Mouse (Mus musculus): ENCODE data around the gene Taok1.

Gene Taok1

DNA sequence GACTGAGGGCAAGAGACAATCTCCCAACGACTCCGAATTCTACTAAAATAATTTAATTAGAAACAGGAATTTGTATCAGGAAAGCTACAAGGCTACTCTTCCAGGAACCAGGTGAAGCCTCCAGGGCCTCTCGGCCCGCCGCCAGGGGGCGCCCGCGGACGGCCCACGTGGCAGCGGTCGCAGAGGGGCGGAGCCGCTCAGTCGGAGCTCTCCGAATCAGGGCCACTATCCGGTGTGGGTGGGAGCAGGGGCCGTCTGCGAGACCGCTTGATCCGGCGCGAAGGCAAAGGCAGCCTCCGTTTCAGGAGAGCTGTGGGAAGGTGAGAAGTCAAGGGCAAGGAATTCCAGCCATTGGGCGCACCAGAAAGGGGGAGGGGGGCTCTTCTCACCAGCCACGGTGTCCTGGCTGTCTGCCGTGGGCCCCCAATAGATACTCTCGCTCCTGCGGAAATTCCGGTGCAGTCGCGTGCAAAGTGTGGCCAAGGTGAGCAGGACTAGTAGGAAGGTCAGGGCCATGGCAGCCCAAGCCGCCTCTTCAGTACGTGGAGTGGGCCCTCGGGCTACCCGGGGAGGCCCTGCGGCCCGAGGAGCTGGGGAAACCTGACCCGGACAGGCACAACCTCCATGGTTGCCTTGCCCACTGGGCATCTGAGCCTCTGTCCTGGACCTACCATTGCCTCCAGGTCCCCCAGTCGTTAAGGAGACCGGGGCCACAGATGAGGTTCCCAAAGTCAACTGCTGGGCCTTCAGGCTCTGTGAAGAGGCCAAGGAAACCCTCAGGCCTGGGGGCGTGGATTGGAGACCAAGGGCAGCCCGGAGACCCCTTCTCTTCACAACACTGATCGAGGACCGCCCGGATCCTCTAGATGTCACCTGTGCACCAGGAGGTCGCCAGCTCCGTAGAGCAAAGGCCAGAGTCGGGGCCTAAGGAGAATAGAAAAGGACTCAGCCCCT is 99.3 kb downstream of the Taok1 start:
- DNase-seq (ENCODE audit: low read depth), result no peak

DNA sequence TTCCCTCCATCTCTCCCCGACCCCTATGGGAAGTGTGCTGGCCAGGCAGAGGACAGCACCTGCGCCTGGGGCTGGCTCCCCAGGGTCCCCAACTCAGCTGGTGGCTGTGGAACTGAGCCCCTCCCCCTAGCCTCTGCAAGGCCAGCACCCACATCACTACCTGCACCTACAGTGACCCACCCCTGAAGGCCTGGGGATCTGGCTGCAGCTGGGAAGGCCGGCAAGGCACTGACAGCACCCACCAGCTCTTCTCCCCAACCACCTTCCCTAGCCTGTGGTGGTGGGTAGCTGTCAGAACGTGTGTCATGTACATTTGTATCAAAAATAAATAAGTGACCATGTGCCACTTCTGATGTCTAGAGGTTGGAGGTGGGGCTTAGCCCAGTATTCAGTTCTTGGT is 100.2 kb downstream of the Taok1 start:
- no peak for DNase-seq (ENCODE audit: low read depth)

DNA sequence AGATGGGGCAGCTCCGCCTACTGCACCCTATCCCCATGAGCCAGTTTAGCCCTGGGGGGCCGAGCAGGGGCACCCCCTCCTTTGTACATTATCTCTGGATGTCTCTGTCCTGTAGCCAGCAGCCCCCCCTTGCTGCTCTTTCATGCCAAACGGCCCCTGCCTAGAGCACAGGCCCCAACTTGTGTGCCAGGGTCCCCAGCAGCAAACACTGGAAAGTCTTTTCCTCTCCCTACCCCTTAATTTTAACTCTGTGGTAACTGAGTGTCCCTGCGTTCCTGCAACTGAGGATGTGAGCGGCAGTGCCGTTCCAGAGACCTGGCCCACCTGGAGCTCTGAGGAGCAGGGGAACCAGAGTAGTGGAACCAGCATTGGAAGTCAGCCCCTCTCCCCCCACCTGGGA is 100.7 kb downstream of the Taok1 start:
- DNase-seq (ENCODE audit: low read depth), result no peak

DNA sequence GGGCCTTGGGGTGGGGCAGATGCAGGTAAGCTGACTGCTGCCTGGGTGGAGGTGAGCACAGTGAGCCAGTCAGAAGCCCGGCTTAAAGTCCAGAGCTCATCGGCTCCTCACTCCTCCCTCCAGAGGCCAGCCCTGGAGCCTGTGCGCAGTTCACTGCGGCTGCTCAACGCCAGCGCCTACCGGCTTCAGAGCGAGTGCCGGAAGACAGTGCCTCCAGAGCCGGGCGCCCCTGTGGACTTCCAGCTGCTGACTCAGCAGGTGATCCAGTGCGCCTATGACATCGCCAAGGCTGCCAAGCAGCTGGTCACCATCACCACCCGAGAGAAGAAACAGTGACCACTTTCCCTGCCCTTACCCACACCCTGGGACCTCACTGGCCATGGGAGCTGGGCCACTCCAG is 101.3 kb downstream of the Taok1 start:
- no peak for DNase-seq (ENCODE audit: low read depth)

DNA sequence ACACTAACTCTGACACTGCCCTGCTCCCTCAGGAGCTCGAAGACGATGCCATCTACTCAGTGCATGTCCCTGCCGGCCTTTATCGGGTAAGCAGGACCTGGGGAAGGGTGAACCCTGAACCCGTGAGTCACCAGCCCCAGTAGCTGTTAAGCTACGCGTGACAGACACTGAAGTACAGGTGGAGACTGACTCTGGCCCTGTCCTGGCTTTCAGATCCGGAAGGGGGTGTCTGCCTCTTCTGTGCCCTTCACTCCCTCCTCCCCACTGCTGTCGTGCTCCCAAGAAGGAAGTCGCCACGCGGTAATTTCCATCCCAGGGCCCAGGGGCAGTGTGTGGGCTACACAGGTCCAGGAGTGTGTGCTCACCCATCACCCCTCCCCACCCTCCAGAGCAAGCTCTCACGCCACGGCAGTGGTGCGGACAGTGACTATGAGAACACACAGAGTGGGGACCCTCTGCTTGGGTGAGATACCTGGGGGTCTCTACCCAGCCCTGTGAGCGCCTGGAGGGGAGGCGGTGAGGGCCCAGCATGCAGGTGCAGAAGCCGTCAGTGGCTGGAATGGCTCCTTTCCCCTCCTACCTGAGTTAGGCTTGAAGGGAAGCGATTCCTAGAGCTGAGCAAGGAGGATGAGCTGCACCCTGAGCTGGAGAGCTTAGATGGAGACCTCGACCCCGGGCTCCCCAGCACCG is 102.2 kb downstream of the Taok1 start:
- no peak for DNase-seq (ENCODE audit: low read depth)

DNA sequence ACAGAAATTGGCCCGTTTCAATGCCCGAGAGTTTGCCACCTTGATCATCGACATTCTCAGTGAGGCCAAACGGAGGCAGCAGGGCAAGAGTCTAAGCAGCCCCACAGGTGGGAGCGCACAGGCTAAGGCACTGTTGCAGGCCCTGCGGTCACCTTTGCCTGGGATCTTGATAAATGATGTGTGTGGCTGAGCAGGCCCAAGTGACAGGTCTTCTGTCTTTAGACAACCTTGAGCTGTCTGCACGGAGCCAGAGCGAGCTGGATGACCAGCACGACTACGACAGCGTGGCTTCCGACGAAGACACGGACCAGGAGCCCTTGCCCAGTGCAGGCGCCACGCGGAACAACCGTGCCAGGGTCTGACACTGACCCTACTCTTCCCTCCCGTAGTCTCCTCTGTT is 103.2 kb downstream of the Taok1 start:
- DNase-seq (ENCODE audit: low read depth), result no peak

DNA sequence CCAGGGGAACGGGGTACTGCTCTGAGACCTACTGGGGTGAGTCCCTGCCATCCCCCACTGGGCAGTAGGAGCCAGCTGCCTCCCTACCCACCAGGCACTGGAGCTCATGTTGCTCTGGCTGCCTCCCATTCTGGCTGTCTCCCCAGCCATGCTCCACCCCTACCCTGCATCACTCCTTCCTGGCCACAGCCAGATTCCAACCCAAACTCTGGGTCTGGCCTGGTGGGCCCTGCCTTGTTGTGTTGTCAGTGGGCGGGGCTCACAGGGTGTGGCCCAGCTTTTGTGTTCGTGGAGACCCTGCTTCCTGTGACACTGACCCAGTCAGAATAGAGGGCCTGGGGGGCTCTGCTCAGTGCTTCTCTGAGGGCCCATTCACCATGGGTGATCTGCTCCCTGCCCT is 104.1 kb downstream of the Taok1 start:
- peak; percentile 86 for DNase-seq (ENCODE audit: low read depth)

DNA sequence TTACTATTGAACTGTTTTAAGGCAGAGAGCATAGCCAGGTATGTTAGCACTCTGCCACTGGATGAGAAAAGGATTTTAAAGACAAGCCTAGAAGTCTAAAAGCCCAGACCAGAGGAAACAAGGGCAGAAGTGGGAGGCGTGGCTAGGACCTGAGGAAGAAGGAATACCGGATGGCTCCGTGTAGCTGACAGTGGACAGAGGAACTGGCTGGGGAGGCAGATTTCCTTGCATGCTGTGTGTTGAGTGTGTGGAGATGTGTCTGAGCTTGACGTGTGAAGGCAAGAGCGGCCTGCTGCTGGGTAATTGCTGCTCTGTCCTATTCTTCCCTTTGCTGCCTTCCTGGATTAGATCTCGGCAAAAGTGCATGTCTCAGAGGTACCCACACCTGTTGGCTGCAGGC is 105.1 kb downstream of the Taok1 start:
- DNase-seq (ENCODE audit: low read depth), result no peak

DNA sequence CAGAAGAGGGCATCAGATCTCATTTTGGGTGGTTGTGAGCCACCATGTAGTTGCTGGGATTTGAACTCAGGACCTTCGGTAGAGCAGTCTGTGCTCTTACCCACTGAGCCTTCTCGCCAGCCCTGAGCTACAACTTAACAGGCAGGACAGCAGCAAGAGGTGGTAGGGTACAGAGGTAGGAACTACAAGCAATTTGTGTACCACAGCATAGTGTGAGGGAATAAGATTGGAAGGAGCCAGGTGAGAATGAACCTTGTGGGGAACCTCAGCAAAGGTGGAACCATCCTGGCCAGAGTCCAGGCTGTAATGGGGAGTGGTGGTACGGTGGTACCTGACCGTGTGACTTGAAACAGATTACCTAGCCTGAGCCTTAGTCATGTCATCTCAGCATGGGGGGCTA is 105.6 kb downstream of the Taok1 start:
- DNase-seq (ENCODE audit: low read depth), result no peak

DNA sequence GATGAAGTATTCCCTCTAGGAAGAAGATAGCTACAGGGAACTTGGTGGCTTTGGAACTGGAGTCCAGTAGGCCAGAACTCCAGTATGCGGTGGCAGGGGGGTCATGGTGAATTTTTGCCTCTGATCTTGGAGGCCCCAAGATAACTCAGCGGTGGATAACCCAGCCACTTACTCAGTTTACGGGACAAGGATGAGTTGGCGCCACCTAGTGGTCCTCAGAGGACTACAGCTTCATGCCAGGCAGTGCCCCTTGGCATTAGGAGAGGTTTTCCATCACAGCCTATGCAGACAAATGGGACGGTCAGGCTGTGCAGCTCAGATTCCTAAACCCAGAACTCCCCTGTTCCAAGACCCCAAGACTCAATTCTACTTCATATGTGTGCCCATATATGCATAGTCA is 106.2 kb downstream of the Taok1 start:
- DNase-seq (ENCODE audit: low read depth), result no peak

DNA sequence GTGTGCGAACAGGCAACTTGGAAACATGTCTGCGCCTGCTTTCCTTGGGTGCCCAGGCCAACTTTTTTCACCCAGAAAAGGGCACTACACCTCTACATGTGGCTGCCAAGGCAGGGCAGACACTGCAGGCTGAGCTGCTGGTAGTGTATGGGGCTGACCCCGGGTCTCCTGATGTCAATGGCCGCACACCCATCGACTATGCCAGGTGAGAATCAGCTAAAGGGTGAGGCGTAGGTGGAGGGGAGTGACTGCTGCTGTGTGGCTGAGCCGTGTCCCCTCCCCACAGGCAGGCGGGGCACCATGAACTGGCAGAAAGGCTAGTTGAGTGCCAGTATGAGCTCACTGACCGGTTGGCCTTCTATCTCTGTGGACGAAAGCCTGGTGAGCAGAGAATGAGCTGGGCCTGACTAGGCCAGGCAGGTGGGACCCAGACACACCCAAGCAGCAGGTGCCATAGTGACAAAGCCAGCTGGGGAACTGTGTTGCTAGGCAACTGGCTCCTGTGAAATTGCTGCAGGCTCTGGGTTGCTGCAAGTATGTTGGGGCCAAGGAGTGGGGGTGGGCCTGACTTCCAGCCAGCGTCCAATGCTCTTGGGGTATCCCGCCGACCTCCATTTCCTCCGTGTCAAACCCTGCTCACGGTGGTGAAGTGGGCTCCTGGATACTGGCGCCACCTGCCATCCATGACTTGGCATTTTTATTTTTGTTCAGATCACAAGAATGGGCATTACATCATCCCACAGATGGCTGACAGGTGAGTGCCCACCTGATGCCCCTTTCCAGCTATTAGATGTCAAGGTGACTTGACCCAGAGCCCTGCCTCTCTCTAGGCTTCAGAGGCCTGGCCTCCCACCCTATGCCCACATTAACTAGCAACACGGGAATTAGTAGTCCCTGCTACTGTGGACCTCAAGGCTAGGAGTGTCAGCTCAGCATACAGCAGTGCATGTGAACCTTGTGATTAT is 107.0 kb downstream of the Taok1 start:
- DNase-seq (ENCODE audit: low read depth), result no peak

DNA sequence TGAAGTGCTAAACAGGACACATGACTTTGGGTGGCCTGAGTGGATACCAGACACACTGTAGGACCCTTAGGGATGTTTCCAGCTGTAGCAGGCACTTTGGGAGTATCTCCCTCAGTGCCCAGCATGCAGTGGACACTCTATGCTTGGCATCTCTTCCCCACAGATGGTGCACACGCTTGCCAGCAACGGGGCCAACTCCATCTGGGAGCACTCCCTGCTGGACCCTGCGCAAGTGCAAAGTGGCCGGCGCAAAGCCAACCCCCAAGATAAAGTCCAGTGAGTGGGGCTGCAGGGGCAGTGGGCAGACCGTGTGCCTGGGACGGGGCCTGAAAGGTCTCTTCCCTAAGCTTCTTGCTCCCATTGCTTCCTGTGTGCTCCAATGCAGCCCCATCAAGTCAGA is 108.3 kb downstream of the Taok1 start:
- no peak for DNase-seq (ENCODE audit: low read depth)

DNA sequence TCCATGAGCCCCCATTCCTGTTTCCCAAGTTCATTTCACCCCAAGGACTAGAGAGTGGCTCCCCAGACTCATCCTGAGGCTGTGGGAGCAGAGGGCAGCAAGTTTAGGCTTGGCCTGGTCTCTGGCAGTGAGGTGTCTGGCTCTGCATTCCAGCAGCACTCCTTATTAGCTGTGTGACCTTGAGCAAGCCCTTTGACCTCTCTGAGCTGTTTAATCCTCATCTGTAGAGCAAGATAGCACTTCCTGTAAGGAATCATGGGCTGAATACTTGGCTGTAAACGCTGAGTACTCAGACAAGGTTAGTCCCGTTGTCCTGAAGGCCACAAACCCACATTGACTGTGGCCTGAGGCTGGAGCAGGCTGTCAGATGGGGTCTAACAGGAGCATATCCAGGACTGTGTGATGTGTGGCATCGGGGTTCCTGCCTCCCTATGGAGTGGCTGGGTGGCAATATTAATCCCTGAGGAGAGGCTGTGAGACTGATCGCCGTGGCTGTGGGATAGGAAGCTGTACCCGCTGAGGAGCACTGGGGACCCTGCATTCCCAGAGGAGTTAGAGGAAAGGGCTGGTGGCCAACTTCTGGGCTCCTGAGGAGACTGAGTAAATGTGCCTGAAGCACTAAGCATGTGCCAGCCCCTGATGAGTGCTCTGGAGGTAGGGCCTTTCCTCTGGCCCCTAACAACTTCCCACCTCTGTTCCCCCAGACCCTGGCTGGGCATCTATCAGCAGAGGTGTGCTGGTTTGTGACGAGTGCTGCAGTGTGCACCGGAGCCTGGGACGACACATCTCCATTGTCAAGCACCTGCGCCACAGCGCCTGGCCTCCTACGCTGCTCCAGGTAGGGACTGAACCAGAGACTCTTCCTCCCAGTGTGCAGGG is 109.1 kb downstream of the Taok1 start:
- DNase-seq (ENCODE audit: low read depth), result no peak

DNA sequence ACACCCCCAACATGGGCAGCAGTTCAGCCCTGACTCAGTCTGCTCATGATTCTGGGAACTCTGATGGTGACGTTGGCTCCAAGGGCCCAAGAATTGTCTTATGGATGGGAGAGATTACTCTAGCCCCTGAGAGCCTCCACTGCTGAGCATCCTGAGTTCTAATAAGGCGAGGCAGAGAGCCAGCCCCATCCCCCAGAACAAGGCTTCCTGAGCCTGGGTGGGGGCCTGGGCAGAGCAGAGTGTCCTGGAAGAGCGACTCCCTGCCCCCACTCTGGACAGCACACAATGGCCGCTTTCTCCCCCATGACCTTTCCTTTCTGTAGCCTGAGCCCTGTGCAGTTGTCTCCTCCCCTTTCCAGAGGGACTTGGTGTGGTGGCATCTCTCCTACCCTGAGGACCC is 109.8 kb downstream of the Taok1 start:
- no peak for DNase-seq (ENCODE audit: low read depth)

DNA sequence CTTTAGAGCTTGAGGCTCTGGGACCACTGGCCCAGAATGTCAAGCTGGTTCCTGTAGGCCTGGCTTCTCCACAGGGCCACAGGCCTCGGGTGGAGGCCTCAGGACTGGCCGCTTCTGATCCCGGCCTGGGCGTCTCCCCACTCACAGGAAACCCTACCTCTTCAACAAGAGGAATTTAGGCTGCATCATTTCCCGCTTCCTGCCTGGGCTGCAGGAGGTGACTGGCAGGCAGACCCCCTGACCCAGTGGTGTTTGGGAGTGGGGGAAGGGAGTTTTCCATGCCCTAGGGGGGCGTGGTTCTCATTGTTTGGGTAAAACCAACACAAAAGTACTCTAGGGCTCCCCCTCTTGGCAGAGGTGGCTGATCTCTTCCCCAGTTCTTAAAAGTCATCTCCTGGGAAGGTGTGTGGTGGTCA is 110.3 kb downstream of the Taok1 start:
- no peak for DNase-seq (ENCODE audit: low read depth)

DNA sequence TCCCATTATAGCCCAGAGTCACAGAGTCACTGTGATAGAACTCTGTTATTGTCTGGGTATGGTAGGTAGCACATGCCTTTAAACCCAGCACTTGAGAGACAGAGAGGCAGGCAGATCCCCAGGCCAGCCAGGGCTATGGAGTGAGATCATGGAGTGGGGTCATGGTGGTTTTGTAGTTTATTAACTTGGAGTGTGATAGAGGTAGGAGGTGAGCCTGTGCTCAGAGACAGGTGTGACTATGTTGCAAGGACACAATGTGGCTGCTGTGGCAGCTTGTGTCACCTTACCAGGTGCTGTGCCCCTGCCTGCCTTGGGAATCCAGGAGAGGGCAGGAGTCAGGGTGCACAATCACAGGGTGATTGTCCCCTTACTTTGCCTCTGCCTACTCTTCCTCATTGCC is 112.1 kb downstream of the Taok1 start:
- no peak for DNase-seq (ENCODE audit: low read depth)

DNA sequence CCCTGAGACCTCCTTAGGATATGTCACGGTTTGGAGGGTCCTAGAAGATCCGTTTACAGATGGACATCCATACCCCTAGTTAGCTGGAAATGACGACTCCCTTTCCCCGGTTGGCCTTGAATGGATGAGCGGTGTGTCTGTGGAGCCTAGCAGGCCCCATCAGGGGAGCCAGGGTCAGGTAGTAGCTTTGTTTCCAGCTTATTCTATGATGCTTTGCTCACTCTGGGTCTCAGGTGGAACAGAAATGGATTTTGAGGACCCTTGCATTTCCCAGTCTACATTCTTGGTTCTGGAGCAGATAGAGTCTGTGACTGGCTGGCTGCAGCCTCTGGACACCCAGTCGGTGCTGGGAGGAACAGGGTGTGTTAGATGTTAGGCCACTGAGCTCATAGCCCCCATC is 112.8 kb downstream of the Taok1 start:
- no peak for DNase-seq (ENCODE audit: low read depth)

DNA sequence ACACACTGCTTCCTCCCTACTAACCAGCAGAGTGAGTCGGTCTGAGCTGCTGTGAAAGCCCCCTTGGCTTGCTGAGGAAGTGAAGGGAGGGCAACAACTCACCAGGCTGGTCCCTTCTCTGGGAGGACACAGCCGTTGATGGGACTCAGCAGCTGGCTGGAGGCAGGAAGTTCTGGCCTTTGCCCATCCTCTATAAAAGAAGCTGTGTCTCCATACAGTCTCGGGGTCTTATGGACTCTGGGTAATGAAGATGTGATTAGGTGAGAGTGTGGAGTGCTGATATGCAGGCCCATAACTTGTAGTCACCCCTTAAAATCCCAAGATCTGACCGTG is 113.3 kb downstream of the Taok1 start:
- DNase-seq (ENCODE audit: low read depth), result no peak

DNA sequence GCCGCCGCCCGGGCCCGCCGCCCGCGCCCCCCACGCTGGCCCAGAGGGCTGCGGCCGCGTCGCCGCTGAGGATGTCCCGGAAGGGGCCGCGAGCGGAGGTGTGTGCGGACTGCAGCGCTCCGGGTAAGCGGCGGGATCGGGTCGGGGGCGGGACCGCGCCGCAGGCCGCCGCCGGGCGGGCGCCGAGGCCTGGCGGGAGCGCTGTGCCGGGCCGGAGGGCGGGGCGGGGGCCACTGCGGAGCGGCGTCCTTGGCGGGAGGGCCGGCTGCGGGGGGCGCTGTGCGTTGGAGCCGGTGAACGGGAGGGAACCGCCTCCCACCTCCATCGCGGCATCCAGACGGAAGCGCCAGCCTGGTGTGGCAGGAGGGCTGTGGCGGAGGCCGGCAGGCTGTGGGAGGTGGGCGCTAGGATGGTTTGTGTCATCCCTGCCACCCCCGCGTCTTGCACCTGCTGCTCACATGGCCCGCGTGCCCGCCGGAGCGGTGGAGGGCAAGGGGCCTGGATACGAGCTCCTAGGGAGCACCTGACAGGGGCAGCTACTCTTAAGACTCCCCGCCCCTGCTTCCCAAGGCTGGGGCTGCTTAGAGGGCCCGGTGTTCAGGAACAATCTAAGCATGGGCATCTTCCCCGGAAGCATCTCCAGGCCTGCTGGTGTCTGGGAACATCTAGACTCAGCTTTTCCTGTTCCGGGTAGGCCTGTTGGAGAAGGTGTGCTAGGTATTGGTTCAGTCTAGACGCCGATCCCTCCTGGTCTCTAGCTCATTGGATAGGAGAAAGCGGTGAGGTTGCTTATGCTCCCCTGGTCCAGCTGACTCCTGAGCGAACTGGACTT is 113.9 kb downstream of the Taok1 start, which contains the start of gene Git1:
Git1 (plus strand) TSS at position 51 of the 832 bp plus-strand sequence.
- no peak for DNase-seq (ENCODE audit: low read depth)

DNA sequence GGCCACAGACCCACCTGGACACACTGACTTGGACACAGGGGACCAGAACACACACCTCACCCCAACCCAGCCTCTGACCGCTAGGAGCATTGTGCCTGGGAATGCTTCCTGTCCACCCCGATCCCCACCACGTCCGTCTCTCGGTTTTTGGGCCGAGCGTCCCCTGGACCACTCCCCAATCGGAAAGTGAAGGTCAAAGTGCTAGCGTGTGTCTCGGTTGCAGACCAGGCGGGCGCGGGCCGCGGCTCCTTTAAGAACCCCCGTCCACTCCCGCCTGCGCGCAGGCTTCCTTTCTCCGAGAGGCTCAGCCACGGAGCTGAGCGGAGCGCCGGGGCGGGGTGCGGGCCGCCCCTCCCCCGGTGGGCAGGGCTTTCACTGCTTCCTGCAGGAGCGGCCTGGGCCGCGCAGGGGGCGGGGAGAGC is 114.7 kb downstream of the Taok1 start:
- peak; percentile 75 for DNase-seq (ENCODE audit: low read depth)

Measured in fibroblast of lung, adult 2 months (primary cell).